Mouse (Mus musculus): ENCODE results near the gene Ccdc116. TPM values are rescaled to one million over a fixed set of nuclear protein-coding genes. Genes with fewer than 3 reads are reported as not detected.

Ccdc116 gene
- polyA plus RNA-seq, 1 experiment from 2014 or later = 3.4 TPM

- Histone ChIP-seq H3K27ac (replicated peaks) (no peak overlapping the region), H3K4me1 (replicated peaks) (peaks cover 21% of the 10 kb centered on the region), H3K4me2 (no peak overlapping the region), H3K9ac (no peak overlapping the region), H3K4me3 (no peak overlapping the region), H3K9me3 (no peaks in the 10 kb centered on the region), H3K36me3 (peaks cover 16% of the 10 kb centered on the region), H3K27me3 (no peaks in the 10 kb centered on the region)
- ATAC-seq (ENCODE audit: low FRiP score, low read depth) = no peak
- 97% methylated on average over 4 of the region's 4 CpGs for WGBS
Observed at GRCm38 (mm10) chr16:17151874-17152273, 4.8 kb upstream of the Ccdc116 start.

GRCm38 (mm10) chr16:17150520-17151258, 3.7 kb upstream of the Ccdc116 start:
- 87% methylated on average over 7 of the region's 7 CpGs for WGBS

GRCm38 (mm10) chr16:17148084-17148483, 1.1 kb upstream of the Ccdc116 start:
- H3K9ac ChIP-seq = peak overlapping the region; percentile 61

More at GRCm38 (mm10) chr16:17150520-17151258, 3.7 kb upstream of the Ccdc116 start:
- Histone ChIP-seq H3K4me3 (no peak overlapping the region), H3K9me3 (no peaks in the 10 kb centered on the region), H3K4me1 (replicated peaks) (peaks cover 21% of the 10 kb centered on the region), H3K36me3 (peaks cover 16% of the 10 kb centered on the region), H3K4me2 (no peak overlapping the region), H3K9ac (no peak overlapping the region), H3K27me3 (no peaks in the 10 kb centered on the region), H3K27ac (replicated peaks) (no peak overlapping the region)
- no peak for ATAC-seq (ENCODE audit: low FRiP score, low read depth)

GRCm38 (mm10) chr16:17147391-17147929, 431 bp upstream of the Ccdc116 start:
- Histone ChIP-seq H3K9me3 (no peaks in the 10 kb centered on the region), H3K27me3 (no peaks in the 10 kb centered on the region), H3K9ac (peak overlapping the region; percentile 61), H3K4me3 (peak overlapping the region; percentile 59), H3K27ac (replicated peaks) (peak overlapping the region; percentile 67), H3K4me2 (peak overlapping the region; percentile 94), H3K4me1 (replicated peaks) (peaks cover 21% of the 10 kb centered on the region), H3K36me3 (no peaks in the 10 kb centered on the region; the same call in 1 of the 2 replicates)
- under 1% methylated on average over 41 of the region's 41 CpGs for WGBS
- ATAC-seq (ENCODE audit: low FRiP score, low read depth) = peak; percentile 68

More at GRCm38 (mm10) chr16:17148084-17148483, 1.1 kb upstream of the Ccdc116 start:
- Histone ChIP-seq H3K36me3 (peaks cover 6% of the 10 kb centered on the region), H3K4me2 (peak overlapping the region; percentile 94), H3K4me1 (replicated peaks) (peaks cover 21% of the 10 kb centered on the region), H3K27me3 (no peaks in the 10 kb centered on the region), H3K4me3 (peak overlapping the region; percentile 59), H3K27ac (replicated peaks) (no peak overlapping the region), H3K9me3 (no peaks in the 10 kb centered on the region)
- 7% methylated on average over 16 of the region's 16 CpGs for WGBS
- ATAC-seq (ENCODE audit: low FRiP score, low read depth) = peak; percentile 4

GRCm38 (mm10) chr16:17144339-17144738, 2.7 kb downstream of the Ccdc116 start, which contains the start of gene Ydjc:
TSS of gene Ydjc (plus strand) at chr16:17144621.
- Histone ChIP-seq H3K9ac (no peak within 1 kb of the TSS), H3K27ac (replicated peaks) (no peak within 1 kb of the TSS), H3K4me1 (replicated peaks) (peaks cover 21% of the 10 kb centered on the region), H3K27me3 (no peaks in the 10 kb centered on the region), H3K36me3 (no peaks in the 10 kb centered on the region), H3K4me3 (no peak within 1 kb of the TSS), H3K4me2 (no peak within 1 kb of the TSS), H3K9me3 (no peaks in the 10 kb centered on the region)
- 17% methylated on average over 7 of the region's 7 CpGs for WGBS
- no peak for ATAC-seq (ENCODE audit: low FRiP score, low read depth)

- Histone ChIP-seq H3K9ac (no peak overlapping the region), H3K4me1 (replicated peaks) (peaks cover 6% of the 10 kb centered on the region), H3K27ac (replicated peaks) (no peak overlapping the region), H3K4me3 (no peak overlapping the region), H3K27me3 (no peaks in the 10 kb centered on the region), H3K4me2 (no peak overlapping the region), H3K9me3 (no peaks in the 10 kb centered on the region), H3K36me3 (no peaks in the 10 kb centered on the region)
- no peak for ATAC-seq (ENCODE audit: low FRiP score, low read depth)
- WGBS = 89% methylated on average over 15 of the region's 15 CpGs
Observed at GRCm38 (mm10) chr16:17137355-17137754, 9.7 kb downstream of the Ccdc116 start.

- H3K9ac ChIP-seq = peak overlapping the region; percentile 23
- H3K4me2 ChIP-seq = peak overlapping the region; percentile 99
- H3K9me3 ChIP-seq = no peaks in the 10 kb centered on the region
- H3K4me1 ChIP-seq (replicated peaks) = peaks cover 18% of the 10 kb centered on the region
- no peaks in the 10 kb centered on the region for H3K36me3 ChIP-seq
- ATAC-seq (ENCODE audit: low FRiP score, low read depth) = no peak
- 35% methylated on average over 7 of the region's 7 CpGs for WGBS
- no peak overlapping the region for H3K27ac ChIP-seq (replicated peaks)
- H3K27me3 ChIP-seq = no peaks in the 10 kb centered on the region
- peak overlapping the region; percentile 92 for H3K4me3 ChIP-seq
Observed at GRCm38 (mm10) chr16:17132906-17133200, 14.2 kb downstream of the Ccdc116 start.

GRCm38 (mm10) chr16:17132089-17132905, 14.7 kb downstream of the Ccdc116 start, which contains the start of gene Sdf2l1:
TSS of gene Sdf2l1 (minus strand) at chr16:17132383.
- peaks cover 18% of the 10 kb centered on the region for H3K4me1 ChIP-seq (replicated peaks)
- H3K27ac ChIP-seq (replicated peaks) = peak within 1 kb of the TSS; percentile 84
- peak within 1 kb of the TSS; percentile 80 for H3K9ac ChIP-seq
- 0% methylated on average over 46 of the region's 47 CpGs for WGBS
- no peaks in the 10 kb centered on the region for H3K9me3 ChIP-seq
- no peaks in the 10 kb centered on the region for H3K27me3 ChIP-seq
- peak within 1 kb of the TSS; percentile 92 for H3K4me3 ChIP-seq
- peak within 1 kb of the TSS; percentile 99 for H3K4me2 ChIP-seq
- no peaks in the 10 kb centered on the region for H3K36me3 ChIP-seq
- ATAC-seq (ENCODE audit: low FRiP score, low read depth) = peak; percentile 98

GRCm38 (mm10) chr16:17131191-17132088, 15.6 kb downstream of the Ccdc116 start:
- Histone ChIP-seq H3K9me3 (no peaks in the 10 kb centered on the region), H3K4me3 (peak overlapping the region; percentile 92), H3K27me3 (no peaks in the 10 kb centered on the region), H3K4me1 (replicated peaks) (peaks cover 18% of the 10 kb centered on the region), H3K9ac (peak overlapping the region; percentile 80), H3K4me2 (peak overlapping the region; percentile 99), H3K27ac (replicated peaks) (peak overlapping the region; percentile 84), H3K36me3 (no peaks in the 10 kb centered on the region)
- ATAC-seq (ENCODE audit: low FRiP score, low read depth) = peak; percentile 4; the same call in 1 of the 2 replicates
- 4% methylated on average over 43 of the region's 43 CpGs for WGBS

GRCm38 (mm10) chr16:17127292-17127691, 19.7 kb downstream of the Ccdc116 start:
- Histone ChIP-seq H3K27me3 (no peaks in the 10 kb centered on the region), H3K4me1 (replicated peaks) (peaks cover 33% of the 10 kb centered on the region), H3K27ac (replicated peaks) (no peak overlapping the region), H3K36me3 (no peaks in the 10 kb centered on the region), H3K9me3 (no peaks in the 10 kb centered on the region), H3K9ac (no peak overlapping the region), H3K4me3 (no peak overlapping the region), H3K4me2 (no peak overlapping the region)
- no peak for ATAC-seq (ENCODE audit: low FRiP score, low read depth)
- WGBS = 100% methylated on average over 1 of the region's 1 CpGs

- Histone ChIP-seq H3K4me2 (peak within 1 kb of the TSS; percentile 89), H3K27me3 (no peaks in the 10 kb centered on the region), H3K36me3 (no peaks in the 10 kb centered on the region), H3K27ac (replicated peaks) (no peak within 1 kb of the TSS), H3K9ac (peak within 1 kb of the TSS; percentile 38), H3K9me3 (no peaks in the 10 kb centered on the region), H3K4me3 (peak within 1 kb of the TSS; percentile 47), H3K4me1 (replicated peaks) (peaks cover 25% of the 10 kb centered on the region)
- WGBS = under 1% methylated on average over 25 of the region's 25 CpGs
- peak; percentile 89 for ATAC-seq (ENCODE audit: low FRiP score, low read depth)
Observed at GRCm38 (mm10) chr16:17124871-17125520, 22.0 kb downstream of the Ccdc116 start, which contains the start of gene 2610318N02Rik. TSS of gene 2610318N02Rik (minus strand) at chr16:17125167.
